ENCODE assay signal across 12 mouse cellular contexts in genomic region chr11:32963625-32964293, GRCm38 (mm10).
A peak's percentile ranks its signal among the peaks of the same experiment; 100 is the strongest.
DNase-seq lines count a peak whose midpoint lies in the region; ATAC-seq and TF ChIP-seq lines count a peak whose summit lies in the region.
"Had no signal": no experiment of that assay in that cellular context is flagged by ENCODE, and none has a peak within 500 bp of the region (broad histone marks: within the 10 kb centered on the region; RNA-seq: fewer than 3 reads in every experiment).

No protein-coding gene starts in this region.

- H3K4me3 ChIP-seq in forebrain, postnatal 0 days (ENCODE audit: low read depth, low read length): no peak overlapping the region
- no peak overlapping the region for H3K4me3 ChIP-seq in midbrain, embryonic 13.5 days (replicated peaks)
- H3K4me3 ChIP-seq in intestine, embryonic 16.5 days (ENCODE audit: low read length): no peak overlapping the region
- H3K4me3 ChIP-seq: intestine, embryonic 15.5 days; limb, embryonic 15.5 days had no signal

- no peak for TF ChIP-seq CTCF in forebrain, postnatal 0 days (IDR thresholded peaks at IDR 0.05; ENCODE audit: low read depth)

- no peak overlapping the region for H3K4me2 ChIP-seq in forebrain, postnatal 0 days (ENCODE audit: low read depth)
- no peak overlapping the region for H3K4me2 ChIP-seq in midbrain, embryonic 13.5 days (replicated peaks)
- no peak overlapping the region for H3K4me2 ChIP-seq in intestine, embryonic 16.5 days (ENCODE audit: low read depth, low read length)
- H3K4me2 ChIP-seq: heart, embryonic 11.5 days; intestine, embryonic 15.5 days; limb, embryonic 15.5 days had no signal

- H3K9me3 ChIP-seq in forebrain, postnatal 0 days (ENCODE audit: low read length): no peaks in the 10 kb centered on the region
- no peaks in the 10 kb centered on the region for H3K9me3 ChIP-seq in midbrain, embryonic 13.5 days
- no peaks in the 10 kb centered on the region for H3K9me3 ChIP-seq in intestine, embryonic 16.5 days (ENCODE audit: control insufficient read depth, low read length)
- H3K9me3 ChIP-seq: intestine, embryonic 15.5 days; limb, embryonic 15.5 days had no signal

- no peak overlapping the region for H3K9ac ChIP-seq in forebrain, postnatal 0 days
- H3K9ac ChIP-seq in midbrain, embryonic 13.5 days (replicated peaks): no peak overlapping the region
- no peak overlapping the region for H3K9ac ChIP-seq in intestine, embryonic 16.5 days (ENCODE audit: low read depth, low read length)
- H3K9ac ChIP-seq: intestine, embryonic 15.5 days; limb, embryonic 15.5 days had no signal

- no peaks in the 10 kb centered on the region for H3K4me1 ChIP-seq in forebrain, postnatal 0 days (ENCODE audit: insufficient read depth)
- peaks cover 11% of the 10 kb centered on the region for H3K4me1 ChIP-seq in midbrain, embryonic 13.5 days (replicated peaks)
- no peaks in the 10 kb centered on the region for H3K4me1 ChIP-seq in intestine, embryonic 16.5 days (ENCODE audit: control insufficient read depth, insufficient read depth, low read length)
- H3K4me1 ChIP-seq: intestine, embryonic 15.5 days had no signal

- H3K36me3 ChIP-seq in forebrain, postnatal 0 days (ENCODE audit: insufficient read depth): no peaks in the 10 kb centered on the region
- no peaks in the 10 kb centered on the region for H3K36me3 ChIP-seq in midbrain, embryonic 13.5 days
- no peaks in the 10 kb centered on the region for H3K36me3 ChIP-seq in intestine, embryonic 16.5 days (ENCODE audit: control insufficient read depth, insufficient read depth, low read length)
- H3K36me3 ChIP-seq: intestine, embryonic 15.5 days; limb, embryonic 15.5 days had no signal

- ATAC-seq in forebrain, postnatal 0 days: peak; percentile 84
- peak; percentile 84 for ATAC-seq in midbrain, embryonic 13.5 days
- no peak for ATAC-seq in intestine, embryonic 16.5 days
- ATAC-seq: intestine, embryonic 15.5 days had no signal

- no peaks in the 10 kb centered on the region; the same call in 1 of the 2 replicates for H3K27me3 ChIP-seq in forebrain, postnatal 0 days (ENCODE audit: insufficient read depth, low read length)
- 0 out of 2 replicates have a peak, but pooled peaks cover 11% of the 10 kb centered on the region for H3K27me3 ChIP-seq in midbrain, embryonic 13.5 days
- no peaks in the 10 kb centered on the region for H3K27me3 ChIP-seq in intestine, embryonic 16.5 days (replicated peaks; ENCODE audit: control insufficient read depth, insufficient read depth, low read length)
- H3K27me3 ChIP-seq: intestine, embryonic 15.5 days; limb, embryonic 15.5 days had no signal

- peak; percentile 34 to 44 for DNase-seq in frontal cortex, postnatal 10 days (ENCODE audit: low spot score in 2 of 2)
- DNase-seq in frontal cortex, adult 2 months (ENCODE audit: extremely low spot score in 1 of 2, low spot score in 1 of 2): no peak
- DNase-seq in embryo, embryonic 11 days: peak; percentile 66
- no peak for DNase-seq in forebrain, postnatal 0 days
- DNase-seq in cerebellum, postnatal 36 days: no peak
- no peak for DNase-seq in layer of hippocampus, adult 8-10 months (ENCODE audit: low spot score in 2 of 2)
- DNase-seq: cerebellum, adult 9-10 months had no signal

- 11% methylated on average over 6 of the region's 6 CpGs for WGBS in forebrain, postnatal 0 days
- WGBS in midbrain, embryonic 13.5 days: 15% methylated on average over 6 of the region's 6 CpGs
- 34% methylated on average over 6 of the region's 6 CpGs for WGBS in intestine, embryonic 16.5 days

- H3K27ac ChIP-seq in forebrain, postnatal 0 days (ENCODE audit: low read depth, low read length): no peak overlapping the region
- no peak overlapping the region for H3K27ac ChIP-seq in midbrain, embryonic 13.5 days
- H3K27ac ChIP-seq in intestine, embryonic 16.5 days (ENCODE audit: low read length): no peak overlapping the region
- H3K27ac ChIP-seq: intestine, embryonic 15.5 days; limb, embryonic 15.5 days had no signal

Comparison
In these comparisons a context has a peak if more than half of its experiments do, and no peak if none do; other contexts are left out.
1. DNase-seq: peak in frontal cortex, postnatal 10 days (2 of 2) and embryo, embryonic 11 days (single experiment); none in frontal cortex, adult 2 months (0 of 2), forebrain, postnatal 0 days (single experiment), cerebellum, postnatal 36 days (0 of 2) and layer of hippocampus, adult 8-10 months (0 of 2).